Mouse (Mus musculus): Measurements from ENCODE around the gene Igfn1. TPM values are rescaled to one million over a fixed set of nuclear protein-coding genes. Genes with fewer than 3 reads are reported as not detected.

Gene Igfn1
- total RNA-seq, 4 experiments from 2014 or later: 0.12 to 0.17 (median 0.15) TPM; not detected in 1

DNA sequence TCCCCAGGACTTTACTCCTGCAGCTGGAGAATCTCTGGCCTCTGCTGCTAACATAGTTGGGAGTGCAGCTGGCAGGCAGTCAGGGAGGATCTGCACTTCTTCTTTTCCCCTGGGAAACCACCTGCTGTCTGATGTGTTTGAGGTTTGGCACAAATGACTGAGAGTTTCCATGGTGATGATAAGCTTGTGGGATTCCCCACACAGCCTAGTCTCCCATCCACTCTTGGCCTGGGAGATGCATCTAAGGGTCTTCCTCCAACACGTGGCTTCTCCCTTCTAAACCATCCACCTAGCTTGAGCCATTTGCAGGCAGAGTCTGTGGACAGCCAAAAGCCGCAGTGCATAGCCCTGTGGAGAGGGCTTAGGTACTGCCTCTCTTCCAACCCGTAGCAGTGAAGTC lies 76.3 kb downstream of the Igfn1 start:
- no peak for DNase-seq

DNA sequence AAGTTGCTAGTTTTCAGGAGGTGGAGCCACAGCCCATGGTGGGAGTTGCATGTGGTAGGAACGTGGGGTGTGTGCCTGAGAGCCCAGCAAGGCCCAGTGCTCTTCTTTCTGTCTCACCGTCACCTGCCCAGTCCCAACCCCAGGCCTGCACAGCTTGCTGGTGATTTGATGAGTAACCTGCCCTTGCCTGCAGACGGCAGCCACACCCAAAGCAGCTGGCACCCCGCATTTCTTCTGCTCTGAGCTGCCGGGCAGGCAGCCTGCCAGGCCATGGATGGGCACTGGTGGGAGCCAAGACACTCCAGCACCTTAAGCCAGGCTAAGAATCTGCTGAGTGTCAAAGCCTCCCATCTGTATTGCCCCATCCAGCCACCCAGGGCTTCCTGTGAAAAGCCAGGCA lies 80.3 kb downstream of the Igfn1 start:
- no peak for DNase-seq

DNA sequence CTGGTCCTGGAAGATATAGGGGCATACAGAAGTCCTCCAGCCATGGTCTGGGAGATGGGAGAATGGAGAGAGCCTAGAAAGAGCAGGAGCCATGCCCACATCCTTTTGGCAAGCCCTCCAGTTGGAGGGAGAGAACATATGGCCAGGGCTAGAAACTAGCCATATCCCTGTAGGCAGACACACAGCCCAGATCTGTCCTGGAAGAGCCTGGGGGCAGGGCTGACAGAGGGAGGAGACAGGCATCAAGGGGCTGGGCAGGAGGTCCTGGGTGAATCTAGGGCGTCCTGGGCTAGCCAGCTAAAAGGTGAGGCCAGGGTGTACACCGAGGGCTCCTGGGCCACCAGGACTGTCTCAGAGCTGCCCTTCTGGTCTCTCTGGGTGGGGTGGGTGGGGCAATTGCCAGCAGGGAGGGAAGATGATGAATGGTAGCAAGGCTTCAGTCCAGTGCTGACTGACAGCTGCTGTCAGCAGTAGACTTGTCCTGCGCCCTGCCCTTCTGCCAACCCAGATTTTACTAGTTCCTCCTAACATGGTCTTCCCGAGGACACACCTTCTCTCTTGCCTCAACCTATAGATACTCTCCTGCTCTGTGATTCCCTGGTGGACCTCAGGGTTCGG lies 81.7 kb downstream of the Igfn1 start:
- no peak for DNase-seq

- no peak for DNase-seq
Measured at GRCm38 (mm10) chr1:135923229-135923628, 82.9 kb downstream of the Igfn1 start.

GRCm38 (mm10) chr1:135918644-135919407 lies 87.3 kb downstream of the Igfn1 start, which contains the start of gene Pkp1:
TSS of gene Pkp1 (minus strand) at chr1:135919207.
- DNase-seq: no peak

GRCm38 (mm10) chr1:135917206-135917605 lies 88.9 kb downstream of the Igfn1 start:
- no peak for DNase-seq

GRCm38 (mm10) chr1:135916486-135917058 lies 89.6 kb downstream of the Igfn1 start:
- no peak for DNase-seq

DNA sequence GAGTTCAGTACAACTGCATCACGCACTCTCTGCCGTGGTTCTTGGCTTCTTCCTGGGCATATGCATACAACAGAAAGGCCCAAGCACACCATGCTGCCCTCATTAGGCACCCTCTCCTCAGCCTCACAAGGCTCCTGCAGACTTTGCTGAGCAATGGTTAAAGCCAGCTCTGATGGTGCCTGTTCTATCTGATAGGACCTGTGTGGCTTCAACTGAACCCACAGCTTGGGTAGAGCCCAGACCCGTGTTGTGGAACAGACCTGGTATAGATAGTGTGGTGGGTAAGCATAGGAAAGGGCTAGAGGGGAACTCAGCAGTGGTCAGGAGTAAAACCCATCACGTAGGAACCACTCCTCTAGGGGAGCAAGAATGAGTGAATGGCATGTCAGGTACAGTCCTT lies 92.5 kb downstream of the Igfn1 start:
- DNase-seq: no peak

DNA sequence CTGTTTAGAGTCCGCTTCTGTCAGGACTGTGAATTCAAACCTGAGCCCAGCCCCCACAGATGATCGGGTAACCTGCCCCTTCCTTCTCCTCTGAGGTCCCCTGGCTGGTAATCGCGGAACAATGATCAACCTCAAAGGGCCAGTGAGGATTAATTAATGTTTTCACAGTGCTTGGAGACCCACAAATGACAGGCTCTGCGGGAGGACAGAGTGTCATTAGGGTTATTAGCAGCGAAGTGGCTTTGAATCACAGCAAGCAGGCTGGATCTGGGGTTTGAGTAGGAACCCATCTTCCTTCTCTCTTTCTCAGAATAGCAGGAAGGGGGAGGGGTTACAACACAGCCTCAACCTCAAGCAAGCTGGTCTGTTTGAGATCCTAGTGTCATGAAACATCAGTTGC lies 96.8 kb downstream of the Igfn1 start:
- no peak for DNase-seq

DNA sequence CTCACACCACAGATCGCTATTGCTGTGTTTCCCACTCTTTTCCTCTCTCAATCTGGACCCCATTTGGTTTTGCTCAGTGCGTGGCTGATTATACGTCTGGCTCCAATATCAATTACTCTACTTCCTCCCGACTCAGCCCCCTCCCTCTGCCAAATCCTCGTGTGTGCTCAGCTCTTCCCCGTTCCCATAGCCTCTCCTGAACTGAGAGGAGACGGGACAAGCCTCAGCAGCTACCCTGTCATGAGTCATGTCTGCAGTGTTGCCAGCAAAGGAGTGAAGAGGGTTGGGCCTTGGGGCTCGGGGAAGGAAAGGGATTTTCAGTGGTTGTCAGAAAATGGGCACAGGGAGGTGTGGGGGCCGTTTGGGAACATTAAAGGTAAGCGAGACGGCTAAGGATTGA lies 99.4 kb downstream of the Igfn1 start:
- no peak for DNase-seq

Other genes with a start within 250 kb of the Igfn1 start
- 10 to 100 TPM; 33.0 to 80.7 (median 38.4) TPM for gene Phlda3, start 240.2 kb downstream of the Igfn1 start, total RNA-seq (2022)
- gene Tnni1, start 226.9 kb downstream of the Igfn1 start, total RNA-seq (2022): under 1 TPM in 1 of 4 experiments, not detected in 3; 0.35 TPM
- gene Lad1, start 187.7 kb downstream of the Igfn1 start, total RNA-seq (2022): under 1 TPM; 0.08 to 0.23 (median 0.18) TPM
- gene Tnnt2, start 170.0 kb downstream of the Igfn1 start, total RNA-seq (2022): 1 to 10 TPM; 2.2 to 5.5 (median 2.6) TPM
- under 1 TPM in 2 of 4 experiments, not detected in 2; 0.09 to 0.32 TPM for gene Pkp1, start 87.1 kb downstream of the Igfn1 start, total RNA-seq (2022)
- gene Tmem9, start 1.8 kb upstream of the Igfn1 start, total RNA-seq (2022): 10 to 100 TPM; 37.4 to 55.6 (median 50.2) TPM
- gene Ascl5, start 44.5 kb upstream of the Igfn1 start, total RNA-seq (2022): not detected
- 1 to 10 TPM in 1 of 4 experiments, under 1 TPM in 3; 0.40 to 1.0 (median 0.75) TPM for gene Cacna1s, start 46.4 kb upstream of the Igfn1 start, total RNA-seq (2022)
- 10 to 100 TPM in 2 of 4 experiments, 1 to 10 TPM in 2; 3.8 to 12.3 (median 7.6) TPM for gene Kif21b, start 125.0 kb upstream of the Igfn1 start, total RNA-seq (2022)
- not detected for gene Mroh3, start 206.5 kb upstream of the Igfn1 start, total RNA-seq (2022)
- under 1 TPM in 1 of 4 experiments, not detected in 3; 0.08 TPM for gene Inava, start 227.9 kb upstream of the Igfn1 start, total RNA-seq (2022)

All from adrenal gland, adult 8-10 months (tissue).